Mouse (Mus musculus) right cerebral cortex, postnatal 4 days (tissue): Measurements from ENCODE around the gene Msx1.
A peak's percentile ranks its signal among the peaks of the same experiment; 100 is the strongest.
"Not testable (repeated sequence)": the region's sequence is repeated elsewhere in the genome, so short reads cannot be mapped to it uniquely, and the experiment has no call there.

ENCODE experiments used
- DNase-seq: peaks from one replicate; pipeline ENCODE4 v3.0.0-alpha.2; 2022

Msx1 gene

DNA sequence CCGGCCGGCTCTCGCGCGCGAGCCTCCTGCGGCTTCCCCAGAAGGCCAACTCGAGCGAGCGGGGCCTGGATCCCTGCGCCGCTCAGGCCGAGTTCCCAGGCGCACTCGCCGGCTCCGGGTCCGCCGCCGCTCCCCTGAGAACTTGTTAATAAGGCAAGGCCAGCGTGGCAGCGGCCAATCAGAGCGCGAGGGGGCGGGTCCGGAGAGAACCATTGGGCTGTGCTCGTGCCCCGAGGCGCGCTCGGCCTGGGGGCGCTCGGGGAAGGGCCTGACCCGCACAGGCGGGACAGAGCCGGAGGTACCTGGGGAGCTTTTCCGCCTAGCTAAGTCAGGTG is at the start of gene Msx1:
Msx1 (minus strand) TSS at position 123 of the 335 bp plus-strand sequence.
- peak; percentile 61 for DNase-seq

DNA sequence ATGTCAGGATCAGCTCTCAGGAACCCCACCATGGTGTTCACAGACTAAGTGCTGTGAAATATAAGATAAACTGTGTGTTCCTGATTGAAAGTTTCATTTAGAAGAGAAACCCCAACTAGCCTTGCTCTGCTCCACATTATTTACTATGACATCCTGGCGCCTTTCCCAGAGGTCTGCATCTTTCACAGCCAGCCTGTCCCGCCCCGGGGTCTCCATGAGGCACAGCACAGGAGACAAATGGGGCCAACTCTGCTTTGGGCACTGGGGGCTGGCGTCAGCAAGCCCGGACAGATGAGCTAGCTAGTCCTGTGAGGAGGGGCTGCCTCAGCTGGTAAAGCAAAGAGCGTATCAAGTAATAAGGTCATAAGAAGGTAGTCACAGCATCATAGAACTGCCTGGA is 41.1 kb upstream of the Msx1 start:
- DNase-seq = no peak

GRCm38 (mm10) chr5:37864309-37864708 is 39.9 kb upstream of the Msx1 start:
- DNase-seq = no peak

GRCm38 (mm10) chr5:37860846-37861245 is 36.5 kb upstream of the Msx1 start:
- DNase-seq = no peak

GRCm38 (mm10) chr5:37860151-37860721 is 35.9 kb upstream of the Msx1 start:
- DNase-seq = peak; percentile 37

- DNase-seq = peak; percentile 44
These were observed 33.6 kb upstream of the Msx1 start for GRCm38 (mm10) chr5:37857763-37858545.

DNA sequence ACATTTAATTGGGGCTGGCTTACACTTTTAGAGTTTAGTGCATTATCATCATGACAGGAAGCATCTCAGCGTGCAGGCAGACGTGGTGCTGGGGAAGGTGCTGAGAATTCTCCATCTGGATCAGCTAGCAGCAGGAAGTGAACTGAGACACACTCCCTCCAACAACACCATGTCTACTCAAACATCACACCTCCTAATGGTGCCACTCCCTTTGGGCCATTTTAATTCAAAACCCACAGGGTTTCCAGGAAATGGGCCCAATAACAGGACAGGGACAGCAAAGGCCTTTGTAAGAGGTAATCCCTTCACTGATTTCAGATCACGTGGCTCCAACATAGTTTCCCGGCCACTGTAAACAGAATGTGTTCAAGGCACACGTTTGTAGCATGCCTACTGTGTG is 31.7 kb upstream of the Msx1 start:
- no peak for DNase-seq

DNA sequence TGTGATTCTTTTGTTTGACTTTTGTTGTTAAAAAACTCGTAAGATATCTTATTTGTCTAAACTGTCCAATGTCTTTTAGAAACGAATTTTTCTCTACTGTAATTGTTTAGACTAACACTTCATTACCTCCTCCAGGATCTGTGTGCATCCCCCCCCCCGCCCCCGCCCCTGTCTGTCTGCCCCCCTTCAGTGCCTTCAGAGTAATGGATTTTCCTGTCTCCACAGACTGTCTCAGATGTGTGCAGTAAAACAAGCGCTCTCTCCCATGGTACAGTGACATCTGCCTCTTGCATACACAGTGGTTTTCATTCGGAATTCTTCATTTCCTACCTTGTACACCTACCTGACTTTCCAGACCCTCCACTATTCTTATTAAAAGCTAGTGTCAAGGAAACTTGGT is 29.9 kb upstream of the Msx1 start:
- no peak for DNase-seq

- no peak for DNase-seq
These were observed 27.1 kb upstream of the Msx1 start for GRCm38 (mm10) chr5:37851305-37851982.

GRCm38 (mm10) chr5:37848991-37849719 is 24.8 kb upstream of the Msx1 start:
- no peak for DNase-seq

GRCm38 (mm10) chr5:37836267-37836646 is 11.9 kb upstream of the Msx1 start:
- no peak for DNase-seq

DNA sequence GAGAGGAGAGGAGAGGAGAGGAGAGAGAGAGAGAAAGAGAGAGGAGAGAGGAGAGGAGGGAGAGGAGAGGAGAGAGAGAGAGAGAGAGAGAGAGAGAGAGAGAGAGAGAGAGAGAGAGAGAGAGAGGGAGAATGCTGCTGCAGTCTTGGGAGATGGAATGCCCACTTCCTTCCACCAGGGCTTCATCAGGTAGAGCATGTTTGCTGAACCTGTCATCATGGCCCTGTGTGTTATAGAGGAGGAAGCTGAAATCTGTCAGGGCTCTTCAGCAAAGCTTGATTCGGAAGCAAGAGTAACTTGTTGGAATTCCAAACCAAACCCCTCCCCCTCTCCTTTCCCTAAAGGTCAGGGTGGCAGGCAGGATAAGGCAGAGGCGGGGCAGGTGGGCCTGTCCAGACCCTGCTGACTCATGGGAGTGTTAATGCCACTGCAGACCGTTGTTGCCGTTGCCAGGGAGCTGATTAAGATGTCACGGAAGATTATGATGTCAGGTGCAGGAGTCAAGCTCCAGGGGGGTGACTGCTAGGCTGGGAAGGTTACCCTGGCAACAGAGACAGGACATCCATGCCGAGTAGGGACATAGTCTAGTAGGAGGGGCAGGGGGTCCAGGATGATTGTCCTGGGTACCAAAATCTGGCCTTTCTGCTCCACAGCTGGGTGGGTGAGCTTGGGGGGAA is 11.3 kb upstream of the Msx1 start:
- DNase-seq = no peak

DNA sequence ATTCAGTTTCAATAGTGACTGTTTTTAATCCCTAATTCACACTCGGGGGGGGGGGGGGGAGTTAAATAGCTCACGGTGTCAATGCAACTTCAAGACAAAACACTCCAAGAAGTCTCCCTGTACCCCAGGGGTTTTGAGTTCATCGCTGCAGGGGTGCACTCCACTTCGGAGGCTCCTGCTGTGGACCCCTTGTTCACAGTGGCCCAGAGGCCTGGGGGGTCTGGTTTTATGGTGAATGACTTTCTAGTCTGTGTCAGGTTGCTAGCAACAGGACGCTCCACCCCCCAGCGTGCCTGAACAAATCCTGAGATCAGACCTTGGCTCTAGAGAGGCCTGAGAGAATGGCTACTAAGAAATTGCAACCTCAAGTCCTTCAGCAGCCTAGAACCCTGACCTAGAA is 8.4 kb upstream of the Msx1 start:
- DNase-seq = no peak

DNA sequence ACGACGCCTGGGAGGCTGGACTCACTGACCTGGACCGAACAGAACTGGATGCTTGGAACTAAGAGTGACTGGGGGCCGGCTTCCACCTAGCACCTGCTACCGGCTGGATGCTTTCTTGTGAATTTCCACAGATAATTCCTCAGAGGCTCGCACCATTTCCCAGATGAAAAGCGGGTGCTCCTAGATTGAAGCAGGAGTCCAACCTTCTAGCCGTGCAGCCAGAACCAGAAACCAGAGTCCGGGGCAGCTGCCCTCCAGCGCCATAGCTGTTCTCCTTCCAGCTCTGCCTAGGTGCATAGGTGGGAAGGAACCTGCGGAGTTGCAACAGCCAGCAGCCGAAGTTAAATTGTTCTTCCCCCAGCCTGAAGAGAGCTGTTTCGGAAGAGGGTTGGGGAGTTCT is 7.6 kb upstream of the Msx1 start:
- DNase-seq = no peak

DNA sequence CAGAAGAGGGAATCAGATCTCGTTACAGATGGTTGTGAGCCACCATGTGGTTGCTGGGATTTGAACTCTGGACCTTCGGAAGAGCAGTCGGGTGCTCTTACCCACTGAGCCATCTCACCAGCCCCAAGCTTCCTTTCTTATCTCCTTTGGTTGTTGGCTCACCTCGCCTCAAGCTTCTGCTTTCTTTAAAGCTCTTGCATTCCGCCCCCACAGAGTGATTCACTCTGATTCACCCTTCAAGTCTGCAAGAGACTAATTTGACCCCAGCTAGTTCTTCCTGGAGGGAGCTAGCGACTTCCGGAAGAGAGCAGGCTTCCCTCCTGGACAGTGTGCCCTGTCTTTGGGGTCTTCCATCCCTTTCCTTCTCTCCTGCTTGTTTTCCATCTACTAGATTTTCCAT is 6.1 kb upstream of the Msx1 start:
- DNase-seq = not testable (repeated sequence)

DNA sequence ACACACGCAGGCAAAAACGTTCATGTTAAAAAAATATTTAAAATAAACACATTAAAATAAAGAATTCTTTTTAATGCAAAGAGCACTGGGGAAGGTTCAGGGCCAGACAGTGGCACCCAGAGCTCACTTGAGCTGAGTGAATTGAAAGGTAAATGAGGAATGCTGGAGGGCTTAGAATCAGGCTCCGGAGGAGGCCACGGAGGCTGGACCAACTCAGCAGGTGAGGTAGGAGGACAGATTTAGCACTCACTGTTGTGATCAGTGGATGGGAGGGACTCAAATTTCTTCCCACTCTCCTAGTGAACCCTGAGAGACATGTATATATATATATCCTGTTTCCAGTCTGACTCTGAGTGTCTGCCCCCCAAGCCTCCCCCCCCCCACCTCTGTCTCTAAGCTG is 5.5 kb upstream of the Msx1 start:
- DNase-seq = no peak

- DNase-seq = no peak
These were observed 4.9 kb upstream of the Msx1 start for GRCm38 (mm10) chr5:37829296-37829670.

DNA sequence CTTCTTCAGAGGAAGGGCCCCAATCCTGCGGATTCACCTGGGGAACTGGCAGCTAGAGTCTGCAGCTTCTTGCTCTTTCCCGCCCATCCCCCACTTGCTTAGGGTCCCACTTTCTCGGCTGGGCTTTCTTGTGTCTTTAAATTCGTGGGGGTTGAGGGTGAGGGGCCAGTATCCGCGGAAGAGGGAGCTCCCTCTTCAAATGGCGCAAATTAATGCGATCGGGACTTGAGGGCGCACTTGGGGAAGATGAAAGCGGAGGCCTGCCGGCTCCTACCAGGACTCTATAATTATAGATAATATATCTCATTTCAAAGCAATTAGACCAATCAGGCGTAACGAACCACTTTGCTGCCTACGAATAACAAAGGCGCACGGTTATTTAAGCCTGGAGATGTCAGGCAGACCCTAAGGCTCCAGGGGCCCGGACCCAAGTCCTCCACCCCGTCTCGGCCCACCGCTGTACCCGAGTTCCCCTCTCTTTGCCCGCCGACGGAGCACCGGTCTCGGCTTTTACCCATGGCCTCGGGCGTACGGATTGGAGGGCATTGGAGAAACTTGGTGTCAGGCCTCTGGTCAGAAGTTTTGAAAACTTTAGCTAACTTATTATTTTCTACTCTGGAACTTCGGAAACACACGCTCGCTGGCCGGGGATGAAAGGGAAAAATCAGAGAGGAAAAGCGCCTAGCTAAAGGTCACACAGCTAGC is 4.4 kb upstream of the Msx1 start:
- no peak for DNase-seq

DNA sequence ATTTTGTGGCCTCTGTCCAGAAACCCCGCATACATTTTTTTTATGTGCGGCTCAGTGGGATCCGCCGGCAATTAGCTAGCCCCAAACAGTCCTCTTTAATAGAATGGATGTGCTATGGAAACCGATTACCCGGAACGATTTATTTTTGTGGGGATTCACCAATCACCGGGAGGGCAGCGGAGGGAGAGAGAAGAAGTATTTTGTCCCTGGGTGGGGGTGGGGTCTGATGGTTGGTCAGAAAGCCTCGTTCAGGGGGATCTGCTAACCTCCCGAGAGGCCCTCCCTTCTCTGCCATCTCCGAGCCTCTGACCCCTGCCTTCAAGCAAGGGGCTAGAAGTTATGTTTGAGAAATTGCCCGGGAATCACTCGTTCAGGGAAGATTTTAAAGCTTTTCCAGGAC is 3.6 kb upstream of the Msx1 start:
- no peak for DNase-seq

GRCm38 (mm10) chr5:37827626-37827950 is 3.2 kb upstream of the Msx1 start:
- DNase-seq = no peak

GRCm38 (mm10) chr5:37826706-37827625 is 2.6 kb upstream of the Msx1 start:
- no peak for DNase-seq
